Mouse (Mus musculus) bone marrow macrophage, adult 2 months (primary cell): Measurements from ENCODE around the gene Msi2.

Experiments
- CTCF ChIP-seq: IDR thresholded peaks from 2 replicates; pipeline ENCODE4 v1.5.1; 2012; ENCODE audit warnings: low read depth, mild to moderate bottlenecking, low read length, moderate library complexity
- POLR2A ChIP-seq: IDR thresholded peaks from 2 replicates; pipeline ENCODE4 v1.6.1; 2012; ENCODE audit warnings: mild to moderate bottlenecking, low read depth, low read length, borderline replicate concordance

DNA sequence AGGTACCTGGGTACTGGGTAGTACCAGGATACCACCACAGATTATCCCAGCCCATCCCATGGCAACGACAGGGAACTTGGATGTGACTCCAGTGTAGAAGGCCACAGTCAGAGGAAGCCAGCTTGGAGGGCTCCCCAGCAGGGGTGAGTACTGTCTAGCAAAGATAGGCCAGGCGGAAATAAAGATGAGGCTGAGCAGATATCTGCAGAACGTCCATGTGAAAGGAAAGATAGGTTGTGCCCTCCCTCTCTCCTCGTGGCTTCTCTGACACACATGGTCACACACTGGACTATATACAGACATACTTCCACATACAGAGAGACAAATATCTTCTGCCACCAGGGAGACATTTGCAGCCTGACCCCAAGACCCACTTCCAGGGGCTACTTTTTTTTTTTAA, 350.8 kb downstream of the Msi2 start:
- TF ChIP-seq POLR2A (no peak), CTCF (no peak)
